Mouse (Mus musculus) layer of hippocampus, adult 6 months (tissue): ENCODE data around the gene Ergic2. TPM values are rescaled to one million over a fixed set of nuclear protein-coding genes. Genes with fewer than 3 reads are reported as not detected.

Source experiments
- long read RNA-seq, 2 experiments: library from polyadenylated mRNA; unstranded; transcript quantifications; one replicate each; pipeline ENCODE4 v2.0.0; 2019 to 2020
- polyA plus RNA-seq: library from polyadenylated mRNA; unstranded; fragments of <200 nt; fragmentation: Nextera tagmentation; gene quantifications from 2 replicates; pipeline ENCODE4 v1.2.3, GENCODE M21; 2021

Ergic2 gene
- polyA plus RNA-seq, result 118 and 124 TPM in 2 replicates
- long read RNA-seq, experiment 1, full-length matches to known transcripts, result 89 of 104 reads
- long read RNA-seq, experiment 1, partial matches to known transcripts, result 6 of 104 reads
- long read RNA-seq, experiment 1, other reads (novel, unspliced or antisense), result 9 of 104 reads
- long read RNA-seq, experiment 2, full-length matches to known transcripts, result 296 of 360 reads
- long read RNA-seq, experiment 2, partial matches to known transcripts, result 7 of 360 reads
- long read RNA-seq, experiment 2, other reads (novel, unspliced or antisense), result 57 of 360 reads

DNA sequence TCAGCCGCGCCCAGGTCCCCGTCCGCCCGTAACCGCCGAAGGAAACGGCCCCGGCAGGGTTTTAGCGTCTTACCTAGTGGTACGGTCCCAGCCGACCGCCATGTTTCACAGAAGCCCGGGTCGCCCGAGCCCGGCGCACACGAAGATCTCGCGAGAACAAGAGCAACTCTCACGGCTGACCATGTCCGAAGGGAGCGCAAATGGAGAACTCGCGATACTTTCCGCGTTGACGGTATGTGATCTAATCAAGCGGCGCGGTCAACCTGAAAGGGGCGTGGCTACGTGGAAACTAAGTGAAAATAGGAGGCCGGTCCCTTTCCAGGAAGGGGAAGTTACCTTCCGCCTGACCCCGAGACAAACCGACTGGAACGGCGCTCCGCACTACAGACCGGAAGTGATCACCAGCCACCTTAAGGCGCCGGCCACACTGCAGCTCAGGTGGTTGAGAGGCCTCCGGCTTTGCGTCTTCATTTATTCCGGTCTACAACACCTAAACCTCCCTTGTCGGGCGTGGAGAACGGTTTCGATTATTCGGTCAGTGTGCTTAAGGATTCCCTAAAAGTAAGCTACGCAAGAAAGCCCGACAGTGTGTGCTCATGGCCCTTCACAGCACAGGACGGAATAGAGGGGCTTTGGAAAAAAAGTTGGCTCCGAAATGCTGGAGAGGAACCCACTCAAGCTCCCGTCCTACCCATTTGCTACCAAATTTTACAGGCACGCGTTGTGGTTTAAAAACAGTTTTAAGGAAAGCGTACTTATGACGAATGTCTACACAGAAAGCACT is at the start of gene Ergic2:
Gene Ergic2, minus strand, starts transcription at position 478 of the 784 bp plus-strand sequence.

Other genes starting within 250 kb of the Ergic2 start
- gene Far2, start 165.1 kb downstream of the Ergic2 start, polyA plus RNA-seq, result 8.6 and 8.9 TPM in 2 replicates
- 5.0 and 6.6 TPM in 2 replicates for gene Tmtc1, start 232.0 kb upstream of the Ergic2 start, polyA plus RNA-seq